Mouse (Mus musculus): Measurements from ENCODE around the gene D630045J12Rik.

GRCm38 (mm10) chr6:38122791-38123190, 131.0 kb downstream of the D630045J12Rik start:
- TF ChIP-seq CTCF (IDR thresholded peaks at IDR 0.05; ENCODE audit: extremely low read depth, insufficient read depth, insufficient read length, insufficient replicate concordance) (no peak), POLR2A (IDR thresholded peaks at IDR 0.05; ENCODE audit: low read depth, low read length) (no peak)

Measured in spleen, adult 2 months (tissue).